Mouse (Mus musculus) olfactory bulb, adult 2 months (tissue): ENCODE data around the gene 4930564D02Rik.

Source experiments
- CTCF ChIP-seq: fragments of 200-500 bp; IDR thresholded peaks from 2 replicates; pipeline ENCODE4 v1.5.1; 2012; ENCODE audit warnings: low read depth, mild to moderate bottlenecking, low read length, moderate library complexity; ENCODE audit not compliant: insufficient read depth
- POLR2A ChIP-seq: fragments of 200-500 bp; IDR thresholded peaks from 2 replicates; pipeline ENCODE4 v1.6.1; 2012; ENCODE audit warnings: mild to moderate bottlenecking, low read depth, low read length, moderate library complexity; ENCODE audit not compliant: insufficient read depth

DNA sequence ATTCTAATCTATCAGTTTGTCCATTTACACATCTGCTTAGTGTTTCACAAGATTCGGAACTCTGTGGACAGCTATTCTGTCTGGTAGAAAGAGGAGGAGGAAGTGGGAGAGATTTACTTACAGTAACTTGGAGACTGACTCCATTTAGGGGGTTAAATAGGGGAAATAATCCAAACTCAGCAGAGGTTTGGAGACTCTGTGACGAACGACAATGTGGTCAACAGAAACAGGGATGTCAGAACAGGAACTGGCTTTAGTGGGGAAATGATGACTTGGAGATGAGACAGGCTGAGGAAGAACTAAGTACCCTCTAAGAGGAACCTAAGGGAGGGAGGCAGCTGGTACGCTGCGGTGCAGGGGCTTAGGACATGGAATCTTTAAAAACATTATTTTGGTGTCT is 19.8 kb upstream of the 4930564D02Rik start:
- TF ChIP-seq CTCF (no peak), POLR2A (no peak)
